Mouse (Mus musculus) ES-Bruce4 (cell line): ENCODE results near the gene Scn1b. TPM values are rescaled to one million over a fixed set of nuclear protein-coding genes. Genes with fewer than 3 reads are reported as not detected.

ENCODE experiments used
- H3K27ac ChIP-seq: 2 replicates; pipeline ENCODE4 v1.5.1; 2012; ENCODE audit warnings: low read length, inconsistent platforms; ENCODE audit not compliant: insufficient read depth
- H3K27me3 ChIP-seq: 2 replicates; pipeline ENCODE4 v1.6.1; 2012; ENCODE audit warnings: mild to moderate bottlenecking, low read length, inconsistent platforms; ENCODE audit not compliant: control insufficient read depth, poor library complexity, insufficient read depth, severe bottlenecking
- H3K36me3 ChIP-seq: 2 replicates; pipeline ENCODE4 v1.6.1; 2012; ENCODE audit warnings: inconsistent platforms, mild to moderate bottlenecking, low read length, moderate library complexity; ENCODE audit not compliant: control insufficient read depth, poor library complexity, insufficient read depth, severe bottlenecking
- H3K4me1 ChIP-seq: one replicate; pipeline ENCODE4 v1.8.1; 2011; ENCODE audit warnings: low read length; ENCODE audit not compliant: control insufficient read depth, insufficient read depth
- H3K4me3 ChIP-seq: 2 replicates; pipeline ENCODE4 v1.5.1; 2011; ENCODE audit warnings: low read depth, mild to moderate bottlenecking, low read length
- H3K9ac ChIP-seq: 2 replicates; pipeline ENCODE4 v1.6.1; 2012; ENCODE audit warnings: low read depth, mild to moderate bottlenecking, inconsistent platforms; ENCODE audit not compliant: poor library complexity, severe bottlenecking
- H3K9me3 ChIP-seq: replicated peaks from 2 replicates; pipeline ENCODE4 v1.6.1; 2012; ENCODE audit warnings: mild to moderate bottlenecking, low read length, inconsistent platforms; ENCODE audit not compliant: control insufficient read depth, poor library complexity, insufficient read depth, severe bottlenecking
- CTCF ChIP-seq: IDR thresholded peaks from one replicate; pipeline ENCODE4 v1.8.1; 2011; ENCODE audit warnings: low read depth, low read length
- EP300 ChIP-seq: IDR thresholded peaks from 2 replicates; pipeline ENCODE4 v1.6.1; 2011; ENCODE audit warnings: low read depth, low read length; ENCODE audit not compliant: insufficient read depth
- POLR2A ChIP-seq: IDR thresholded peaks from one replicate; pipeline ENCODE4 v1.8.1; 2011; ENCODE audit warnings: low read length; ENCODE audit not compliant: insufficient read depth
- polyA plus RNA-seq: library from polyadenylated mRNA; stranded (reverse); fragments of >200 nt; gene quantifications from 2 replicates; pipeline ENCODE4 v1.2.4, GENCODE M21; 2011; ENCODE audit warnings: low read depth; ENCODE audit not compliant: missing spikeins, insufficient read depth, insufficient read length

Gene Scn1b
- polyA plus RNA-seq, 1 experiment: 27.5 TPM

GRCm38 (mm10) chr7:31099612-31099982 lies 27.2 kb downstream of the Scn1b start:
- Histone ChIP-seq H3K9ac (no peak overlapping the region), H3K27me3 (no peaks in the 10 kb centered on the region), H3K4me1 (no peaks in the 10 kb centered on the region), H3K4me3 (no peak overlapping the region), H3K27ac (no peak overlapping the region), H3K36me3 (no peaks in the 10 kb centered on the region), H3K9me3 (no peaks in the 10 kb centered on the region)
- no peak for TF ChIP-seq EP300
- no peak for TF ChIP-seq POLR2A
- peak; percentile 13 for TF ChIP-seq CTCF

- no peak for TF ChIP-seq POLR2A
- peak; percentile 39 for TF ChIP-seq CTCF
- TF ChIP-seq EP300: no peak
- H3K4me3 ChIP-seq: no peak overlapping the region
- H3K27ac ChIP-seq: no peak overlapping the region
- H3K9ac ChIP-seq: no peak overlapping the region
- no peaks in the 10 kb centered on the region for H3K4me1 ChIP-seq
- no peaks in the 10 kb centered on the region for H3K36me3 ChIP-seq
- no peaks in the 10 kb centered on the region for H3K9me3 ChIP-seq
- H3K27me3 ChIP-seq: no peaks in the 10 kb centered on the region
Measured at GRCm38 (mm10) chr7:31098697-31099611, 27.8 kb downstream of the Scn1b start.

DNA sequence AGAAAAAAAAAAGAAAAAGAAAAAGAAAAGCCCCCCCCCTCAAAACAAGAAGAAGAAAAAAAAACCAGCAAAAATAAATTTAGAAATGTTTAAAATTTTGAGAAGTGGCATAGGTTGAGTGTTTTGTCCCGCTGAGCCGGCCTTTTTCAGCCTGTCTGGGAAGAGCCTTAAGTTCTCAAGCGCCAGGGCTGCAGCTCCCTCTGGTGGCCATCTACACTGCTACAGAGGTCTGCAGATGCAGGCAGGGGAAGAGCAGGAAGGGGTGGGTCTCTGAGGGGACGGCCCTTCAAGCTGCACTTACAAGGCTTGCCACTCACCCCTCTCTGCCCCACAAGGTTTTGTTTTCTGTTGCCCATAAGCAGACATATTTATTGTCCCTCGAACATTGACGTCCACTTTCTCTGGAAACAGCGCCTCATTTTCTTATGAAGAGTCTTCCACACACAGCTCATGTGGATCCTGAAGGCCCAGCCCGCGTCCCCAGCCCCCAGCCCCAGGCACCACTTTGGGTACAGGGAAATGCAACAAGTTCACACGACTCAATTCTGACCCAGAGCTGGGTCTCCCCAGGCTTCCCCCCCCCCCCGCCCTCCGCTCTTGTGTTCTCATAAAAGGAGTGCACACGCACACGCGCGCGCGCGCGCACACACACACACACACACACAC lies 29.1 kb downstream of the Scn1b start:
- H3K36me3 ChIP-seq: no peaks in the 10 kb centered on the region
- no peaks in the 10 kb centered on the region for H3K9me3 ChIP-seq
- H3K27me3 ChIP-seq: no peaks in the 10 kb centered on the region
- peak overlapping the region; percentile 51 for H3K4me3 ChIP-seq
- H3K27ac ChIP-seq: no peak overlapping the region
- peak overlapping the region; percentile 31 for H3K9ac ChIP-seq
- no peaks in the 10 kb centered on the region for H3K4me1 ChIP-seq
- TF ChIP-seq EP300 (0 out of 2 replicates have a peak, but pooled peaks have one; percentile 30), CTCF (peak; percentile 97), POLR2A (no peak)

DNA sequence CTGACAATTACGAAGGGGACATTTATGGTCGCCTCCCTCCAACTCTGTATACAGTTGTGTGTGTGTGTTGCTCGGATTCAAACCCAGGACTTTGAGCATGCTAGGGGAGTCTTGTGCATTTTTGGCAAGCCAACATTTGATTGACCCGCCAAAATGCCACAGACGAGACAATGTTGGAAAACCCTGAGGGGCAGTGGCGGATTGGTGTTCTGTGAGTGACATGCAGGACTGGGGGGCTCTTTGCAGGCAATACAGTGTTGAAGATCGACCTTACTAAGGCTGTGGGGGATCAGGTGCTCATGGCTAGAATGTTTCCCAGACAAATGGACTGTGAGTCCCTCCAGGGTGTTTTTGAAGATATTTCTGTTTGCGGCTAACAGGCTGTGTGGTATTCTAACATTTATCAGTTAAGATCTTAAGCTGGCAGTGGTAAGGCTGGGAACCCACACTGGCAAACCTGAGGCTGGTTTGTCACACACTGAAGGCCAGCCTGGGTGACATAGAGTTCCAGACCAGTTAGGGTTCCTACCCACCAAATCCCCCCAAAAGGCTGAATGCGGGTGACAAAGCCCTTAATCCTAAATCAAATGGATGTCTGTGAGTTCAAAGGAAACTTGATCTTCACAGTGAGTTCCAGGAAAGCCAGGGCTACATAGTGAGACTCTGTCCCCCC lies 29.8 kb downstream of the Scn1b start:
- Histone ChIP-seq H3K27ac (no peak overlapping the region), H3K36me3 (no peaks in the 10 kb centered on the region), H3K9me3 (no peaks in the 10 kb centered on the region), H3K4me1 (no peaks in the 10 kb centered on the region), H3K4me3 (no peak overlapping the region), H3K27me3 (no peaks in the 10 kb centered on the region), H3K9ac (no peak overlapping the region)
- TF ChIP-seq CTCF (no peak), EP300 (no peak), POLR2A (no peak)

GRCm38 (mm10) chr7:31094774-31095501 lies 31.9 kb downstream of the Scn1b start:
- H3K9ac ChIP-seq: no peak overlapping the region
- H3K27me3 ChIP-seq: no peaks in the 10 kb centered on the region
- no peak for TF ChIP-seq EP300
- peak; percentile 56 for TF ChIP-seq CTCF
- no peaks in the 10 kb centered on the region for H3K9me3 ChIP-seq
- no peaks in the 10 kb centered on the region for H3K36me3 ChIP-seq
- H3K27ac ChIP-seq: no peak overlapping the region
- no peak overlapping the region for H3K4me3 ChIP-seq
- no peaks in the 10 kb centered on the region for H3K4me1 ChIP-seq
